In the genomic region with DNA sequence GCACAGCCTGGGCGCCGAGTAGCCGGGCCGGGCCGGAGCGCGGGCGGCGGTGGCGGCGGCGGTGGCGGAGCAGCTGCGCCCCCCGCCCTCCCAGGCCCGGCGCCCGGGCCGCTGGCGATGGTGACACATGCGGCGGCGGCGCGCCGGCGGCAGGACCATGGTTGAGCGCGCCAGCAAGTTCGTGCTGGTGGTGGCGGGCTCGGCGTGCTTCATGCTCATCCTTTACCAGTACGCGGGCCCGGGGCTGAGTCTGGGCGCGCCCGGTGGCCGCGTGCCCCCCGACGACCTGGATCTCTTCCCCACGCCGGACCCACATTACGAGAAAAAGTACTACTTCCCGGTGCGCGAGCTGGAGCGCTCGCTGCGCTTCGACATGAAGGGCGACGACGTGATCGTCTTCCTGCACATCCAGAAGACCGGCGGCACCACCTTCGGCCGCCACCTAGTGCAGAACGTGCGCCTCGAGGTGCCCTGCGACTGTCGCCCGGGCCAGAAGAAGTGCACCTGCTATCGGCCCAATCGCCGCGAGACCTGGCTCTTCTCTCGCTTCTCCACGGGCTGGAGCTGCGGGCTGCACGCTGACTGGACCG, we compare ENCODE assay signal across 8 mouse cellular contexts. TPM values are rescaled to one million over a fixed set of nuclear protein-coding genes. Genes with fewer than 3 reads are reported as not detected.
DNase-seq lines count a peak whose midpoint lies in the region; ATAC-seq and TF ChIP-seq lines count a peak whose summit lies in the region.

No protein-coding gene starts in this region.

- H3K4me2 ChIP-seq in heart, embryonic 16.5 days (ENCODE audit: low read depth, low read length) = peak overlapping the region; percentile 95

- peak overlapping the region; percentile 77 for H3K9ac ChIP-seq in heart, embryonic 16.5 days (ENCODE audit: low read length)

- H3K27me3 ChIP-seq in G1E (ENCODE audit: insufficient read depth, low read length) = peaks cover 7% of the 10 kb centered on the region; the same call in 1 of the 2 replicates
- no peaks in the 10 kb centered on the region for H3K27me3 ChIP-seq in heart, embryonic 16.5 days (ENCODE audit: control insufficient read depth, insufficient read depth, low read length)

- peaks cover 44% of the 10 kb centered on the region for H3K36me3 ChIP-seq in G1E (replicated peaks)
- H3K36me3 ChIP-seq in heart, embryonic 16.5 days (ENCODE audit: control insufficient read depth, insufficient read depth) = no peaks in the 10 kb centered on the region
- H3K36me3 ChIP-seq in macrophage (ENCODE audit: inconsistent target) = no peaks in the 10 kb centered on the region

- under 1% methylated on average over 60 of the region's 76 CpGs for WGBS in heart, embryonic 16.5 days
- WGBS in macrophage (ENCODE audit: missing documents) = under 1% methylated on average over 56 of the region's 76 CpGs

- H3K27ac ChIP-seq in heart, embryonic 16.5 days (ENCODE audit: low read length) = peak overlapping the region; percentile 40
- no peak overlapping the region for H3K27ac ChIP-seq in macrophage

- H3K79me2 ChIP-seq in macrophage (ENCODE audit: inconsistent target) = peaks cover 51% of the 10 kb centered on the region

- no peak for ATAC-seq in G1E (ENCODE audit: extremely low read depth, insufficient number of reproducible peaks, low FRiP score, poor library complexity, severe bottlenecking)
- ATAC-seq in heart, embryonic 16.5 days (replicated peaks; ENCODE audit: extremely low read depth, insufficient read depth, low FRiP score) = peak; percentile 24

- peaks cover 86% of the 10 kb centered on the region for H3K4me1 ChIP-seq in G1E (ENCODE audit: insufficient read depth, low read depth, low read length)
- peaks cover 56% of the 10 kb centered on the region for H3K4me1 ChIP-seq in heart, embryonic 16.5 days (ENCODE audit: control insufficient read depth, insufficient read depth, low read length)

- H3K9me3 ChIP-seq in G1E (replicated peaks) = no peaks in the 10 kb centered on the region
- no peaks in the 10 kb centered on the region for H3K9me3 ChIP-seq in heart, embryonic 16.5 days (replicated peaks; ENCODE audit: control insufficient read depth, low read length)

- H3K4me3 ChIP-seq in G1E (ENCODE audit: low read depth, low read length) (peak overlapping the region; percentile 77), macrophage (ENCODE audit: inconsistent target) (peak overlapping the region; percentile 61)
- H3K4me3 ChIP-seq in heart, embryonic 16.5 days (ENCODE audit: low read length) = peak overlapping the region; percentile 69

- peak; percentile 65 to 71 for DNase-seq in B cell, adult 2 months
- DNase-seq in G1E (ENCODE audit: low spot score) = peak; percentile 71
- DNase-seq in embryo, embryonic 10.5 days (ENCODE audit: low spot score) = peak; percentile 55
- peak; percentile 57 for DNase-seq in layer of hippocampus, adult 9-11 months
- DNase-seq in right cerebral cortex, postnatal 4 days = peak; percentile 61
- no peak for DNase-seq in ovary, adult 18-20 months (ENCODE audit: low spot score)

- no peak for TF ChIP-seq CTCF in G1E (IDR thresholded peaks at IDR 0.05; ENCODE audit: low read depth, low read length)

RNA-seq across cellular contexts. Expression of a gene that starts 0.4 kb away (rescaled TPM):
- 62.9 and 66.0 TPM in 2 replicates for total RNA-seq in G1E (2014; fragmentation: Nextera tagmentation)
- 29.3 and 32.2 TPM in 2 replicates for total RNA-seq in G1E (2017)
- 49.9 and 54.9 TPM in 2 replicates for polyA plus RNA-seq in G1E (2012)
- polyA plus RNA-seq in heart, embryonic 16.5 days (2015; fragmentation: Nextera tagmentation; extraction: Ambion mirVana) = 3.2 and 3.8 TPM in 2 replicates
- 10 to 100 TPM in 25 of 26 experiments, 1 to 10 TPM in 1; 9.6 to 45.9 (median 19.1) TPM for total RNA-seq in macrophage (2018; cell fraction: chromatin; rRNA removed)
- total RNA-seq in macrophage (2018; cell fraction: cytosol; rRNA removed) = 10 to 100 TPM; 13.4 to 46.1 (median 25.4) TPM
- 10 to 100 TPM; 14.3 to 55.1 (median 26.6) TPM for total RNA-seq in macrophage (2018; cell fraction: nucleus; rRNA removed)
- 19.5 to 41.7 TPM (median 35.8 TPM) in 3 replicates for polyA plus RNA-seq in macrophage (2018)
